Mouse (Mus musculus) lung, adult 18-20 months (tissue): ENCODE measurements around the gene Hes3.

ENCODE experiments used
- DNase-seq, 2 experiments: peaks; one replicate each; pipeline ENCODE4 v3.0.0; 2022; ENCODE audit warnings: mixed read lengths in 2 of 2

Hes3 gene

GRCm38 (mm10) chr4:152291562-152291961, at the start of gene Hes3:
TSS of gene Hes3 (minus strand) at chr4:152291662.
- DNase-seq, result no peak

GRCm38 (mm10) chr4:152340584-152341284, 49.3 kb upstream of the Hes3 start:
- DNase-seq, result no peak

- DNase-seq, result no peak
Measured at GRCm38 (mm10) chr4:152339293-152339790, 47.9 kb upstream of the Hes3 start.

- no peak for DNase-seq
Measured at GRCm38 (mm10) chr4:152338419-152339292, 47.2 kb upstream of the Hes3 start, which contains the start of gene Chd5. TSS of gene Chd5 (plus strand) at chr4:152338651.

- DNase-seq, result no peak
Measured at GRCm38 (mm10) chr4:152337772-152338171, 46.3 kb upstream of the Hes3 start.

GRCm38 (mm10) chr4:152333587-152333986, 42.1 kb upstream of the Hes3 start:
- DNase-seq, result no peak

- peak; percentile 55 to 72 for DNase-seq
Measured at GRCm38 (mm10) chr4:152332952-152333351, 41.5 kb upstream of the Hes3 start.

GRCm38 (mm10) chr4:152328691-152329090, 37.2 kb upstream of the Hes3 start:
- no peak for DNase-seq

- no peak for DNase-seq
Measured at GRCm38 (mm10) chr4:152326543-152326942, 35.1 kb upstream of the Hes3 start.

- peak; percentile 96 to 97 for DNase-seq
Measured at GRCm38 (mm10) chr4:152325574-152326411, 34.3 kb upstream of the Hes3 start, which contains the start of gene Rpl22. TSS of gene Rpl22 (plus strand) at chr4:152325742.

GRCm38 (mm10) chr4:152324641-152325562, 33.4 kb upstream of the Hes3 start:
- no peak for DNase-seq

GRCm38 (mm10) chr4:152321464-152321863, 30.0 kb upstream of the Hes3 start:
- DNase-seq, result no peak

GRCm38 (mm10) chr4:152318517-152319234, 27.2 kb upstream of the Hes3 start, which contains the start of gene Rnf207:
TSS of gene Rnf207 (minus strand) at chr4:152318993.
- peak; percentile 53 to 55 for DNase-seq

GRCm38 (mm10) chr4:152317631-152318033, 26.2 kb upstream of the Hes3 start:
- DNase-seq, result no peak

- DNase-seq, result no peak
Measured at GRCm38 (mm10) chr4:152315498-152316213, 24.2 kb upstream of the Hes3 start.

GRCm38 (mm10) chr4:152313934-152314333, 22.5 kb upstream of the Hes3 start:
- no peak for DNase-seq

- DNase-seq, result peak in 1 of 2 experiments; percentile 39
Measured at GRCm38 (mm10) chr4:152313211-152313632, 21.8 kb upstream of the Hes3 start.

- DNase-seq, result no peak
Measured at GRCm38 (mm10) chr4:152312186-152312585, 20.7 kb upstream of the Hes3 start.

GRCm38 (mm10) chr4:152307542-152307941, 16.1 kb upstream of the Hes3 start:
- no peak for DNase-seq

GRCm38 (mm10) chr4:152305991-152306390, 14.5 kb upstream of the Hes3 start:
- DNase-seq, result no peak
